Mouse (Mus musculus) forebrain, embryonic 15.5 days (tissue): ENCODE measurements around the gene Znfx1. TPM values are rescaled to one million over a fixed set of nuclear protein-coding genes. Genes with fewer than 3 reads are reported as not detected.

Experiments
- ATAC-seq: fragments of 200-750 bp; cut with Nextera tagmentation; replicated peaks from 2 replicates; pipeline ENCODE4 v1.8.0; 2017; ENCODE audit warnings: mild to moderate bottlenecking, moderate TSS enrichment, moderate library complexity
- H3K27ac ChIP-seq: fragments of 300-500 bp; sonication (generic); replicated peaks from 2 replicates; pipeline ENCODE4 v1.5.1; 2015; ENCODE audit warnings: mild to moderate bottlenecking, inconsistent platforms
- H3K27me3 ChIP-seq: fragments of 300-500 bp; sonication (generic); 2 replicates; pipeline ENCODE4 v1.6.1; 2015; ENCODE audit warnings: inconsistent platforms
- H3K36me3 ChIP-seq: fragments of 300-500 bp; sonication (generic); 2 replicates; pipeline ENCODE4 v1.6.1; 2015; ENCODE audit warnings: mild to moderate bottlenecking, inconsistent platforms
- H3K4me1 ChIP-seq: fragments of 300-500 bp; sonication (generic); 2 replicates; pipeline ENCODE4 v1.6.1; 2015; ENCODE audit warnings: inconsistent platforms
- H3K4me2 ChIP-seq: fragments of 300-500 bp; sonication (generic); replicated peaks from 2 replicates; pipeline ENCODE4 v1.6.1; 2015; ENCODE audit warnings: mild to moderate bottlenecking, inconsistent platforms
- H3K4me3 ChIP-seq: fragments of 300-500 bp; sonication (generic); 2 replicates; pipeline ENCODE4 v1.5.1; 2015; ENCODE audit warnings: mild to moderate bottlenecking, inconsistent platforms
- H3K9ac ChIP-seq: fragments of 300-500 bp; sonication (generic); replicated peaks from 2 replicates; pipeline ENCODE4 v1.6.1; 2015; ENCODE audit warnings: mild to moderate bottlenecking, inconsistent platforms
- H3K9me3 ChIP-seq: fragments of 300-500 bp; sonication (generic); 2 replicates; pipeline ENCODE4 v1.6.1; 2016; ENCODE audit warnings: inconsistent platforms
- WGBS: fragments of 180-500 bp; shearing (Covaris S2); methylation state at CpG from one replicate; pipeline ENCODE4 v1.1.7; 2015; ENCODE audit warnings: mixed read lengths; 5-methylcytosine and 5-hydroxymethylcytosine counted together
- polyA plus RNA-seq: library from polyadenylated mRNA; unstranded; fragments of >200 nt; fragmentation: Nextera tagmentation; extraction: Ambion mirVana; gene quantifications from 2 replicates; pipeline ENCODE4 v1.2.1, GENCODE M21; 2015

The Znfx1 gene
- polyA plus RNA-seq, 1 experiment from 2014 or later = 7.2 TPM

DNA sequence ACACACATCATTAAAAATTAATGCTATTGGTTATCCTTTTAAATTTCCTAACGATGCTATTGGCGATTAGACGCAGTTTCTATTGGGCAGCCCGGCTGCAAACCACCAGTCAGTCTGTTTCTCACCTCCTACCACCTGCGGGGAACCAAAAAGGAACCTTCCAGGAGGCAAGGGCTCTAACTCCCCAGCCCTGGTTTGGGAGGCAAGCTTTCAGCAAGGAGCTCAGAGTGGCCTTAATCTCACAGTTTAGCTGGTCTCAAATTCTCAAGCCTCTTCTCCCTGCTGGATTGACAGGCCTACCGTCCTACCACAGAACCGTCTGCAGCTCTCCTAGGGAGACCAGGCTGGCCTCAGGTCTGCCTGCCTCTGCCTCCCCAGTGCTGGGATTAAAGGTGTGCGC, 3.3 kb downstream of the Znfx1 start:
- no peak overlapping the region for H3K4me3 ChIP-seq
- peaks cover 17% of the 10 kb centered on the region for H3K4me1 ChIP-seq
- H3K9ac ChIP-seq = peak overlapping the region; percentile 10; the same call in 1 of the 2 replicates
- H3K36me3 ChIP-seq = peaks cover 41% of the 10 kb centered on the region
- no peak overlapping the region for H3K4me2 ChIP-seq
- ATAC-seq = no peak
- WGBS = 38% methylated on average over 8 of the region's 8 CpGs
- H3K27ac ChIP-seq = no peak overlapping the region
- H3K9me3 ChIP-seq = no peaks in the 10 kb centered on the region
- no peaks in the 10 kb centered on the region for H3K27me3 ChIP-seq

DNA sequence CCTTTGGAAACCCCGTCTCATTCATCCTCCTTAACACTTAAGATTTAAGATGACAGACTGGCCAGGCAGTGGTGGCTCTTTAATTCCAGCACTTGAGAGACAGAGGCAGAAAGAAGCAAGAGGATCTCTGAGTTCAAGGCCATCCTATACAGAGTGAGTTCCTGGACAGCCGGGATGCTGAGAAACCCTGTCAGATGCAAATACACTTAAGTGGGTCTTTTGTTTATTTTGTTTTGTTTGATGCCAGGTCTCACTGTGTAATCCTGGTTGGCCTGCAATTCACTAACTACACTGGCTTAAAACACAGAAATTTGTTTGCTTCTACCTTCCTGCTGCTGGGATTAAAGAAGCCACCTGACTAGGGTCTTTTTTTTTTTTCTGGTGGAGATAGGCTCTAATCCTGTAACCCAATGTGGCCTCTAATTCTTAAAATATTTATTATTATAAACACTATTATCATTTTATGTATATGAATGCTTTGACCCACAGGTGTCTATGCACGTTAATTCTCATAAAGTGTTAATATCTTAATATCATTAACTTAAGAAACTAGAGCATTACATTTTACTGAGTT, 3.9 kb downstream of the Znfx1 start:
- Histone ChIP-seq H3K4me1 (peaks cover 16% of the 10 kb centered on the region), H3K4me2 (no peak overlapping the region), H3K27ac (no peak overlapping the region), H3K36me3 (peaks cover 43% of the 10 kb centered on the region), H3K9ac (no peak overlapping the region), H3K9me3 (no peaks in the 10 kb centered on the region), H3K27me3 (no peaks in the 10 kb centered on the region), H3K4me3 (no peak overlapping the region)
- no peak for ATAC-seq
- 53% methylated on average over 3 of the region's 3 CpGs for WGBS

DNA sequence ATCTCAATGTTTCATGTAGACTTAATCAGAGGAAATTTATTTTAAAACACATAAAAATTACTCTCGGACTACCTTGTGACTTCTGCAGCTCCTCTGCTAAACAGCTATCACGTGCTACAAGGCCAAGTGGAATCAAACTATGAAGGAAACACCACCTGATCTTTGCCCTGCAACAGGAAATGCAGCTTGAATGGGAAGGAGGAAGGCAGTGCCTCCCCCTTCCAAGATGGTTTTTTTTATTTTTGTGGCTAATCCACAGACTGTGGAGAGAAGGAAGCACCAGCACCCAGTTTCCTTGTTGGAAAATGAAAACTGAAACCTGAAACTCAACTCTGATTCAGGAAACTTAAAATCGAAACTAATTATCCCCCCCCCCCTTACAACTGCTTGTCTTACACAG, 4.6 kb downstream of the Znfx1 start:
- peaks cover 21% of the 10 kb centered on the region for H3K4me1 ChIP-seq
- H3K27ac ChIP-seq = no peak overlapping the region
- WGBS = 72% methylated on average over 3 of the region's 3 CpGs
- no peak overlapping the region for H3K9ac ChIP-seq
- ATAC-seq = no peak
- H3K36me3 ChIP-seq = peaks cover 43% of the 10 kb centered on the region
- H3K27me3 ChIP-seq = no peaks in the 10 kb centered on the region
- H3K4me2 ChIP-seq = no peak overlapping the region
- H3K9me3 ChIP-seq = no peaks in the 10 kb centered on the region
- H3K4me3 ChIP-seq = no peak overlapping the region

- no peak overlapping the region for H3K27ac ChIP-seq
- no peak overlapping the region for H3K4me3 ChIP-seq
- no peaks in the 10 kb centered on the region for H3K9me3 ChIP-seq
- no peak for ATAC-seq
- H3K4me2 ChIP-seq = no peak overlapping the region
- H3K4me1 ChIP-seq = peaks cover 20% of the 10 kb centered on the region
- no peaks in the 10 kb centered on the region for H3K27me3 ChIP-seq
- 90% methylated on average over 5 of the region's 5 CpGs for WGBS
- no peak overlapping the region for H3K9ac ChIP-seq
- peaks cover 50% of the 10 kb centered on the region for H3K36me3 ChIP-seq
Observed at GRCm38 (mm10) chr2:167056942-167057323, 5.9 kb downstream of the Znfx1 start.

DNA sequence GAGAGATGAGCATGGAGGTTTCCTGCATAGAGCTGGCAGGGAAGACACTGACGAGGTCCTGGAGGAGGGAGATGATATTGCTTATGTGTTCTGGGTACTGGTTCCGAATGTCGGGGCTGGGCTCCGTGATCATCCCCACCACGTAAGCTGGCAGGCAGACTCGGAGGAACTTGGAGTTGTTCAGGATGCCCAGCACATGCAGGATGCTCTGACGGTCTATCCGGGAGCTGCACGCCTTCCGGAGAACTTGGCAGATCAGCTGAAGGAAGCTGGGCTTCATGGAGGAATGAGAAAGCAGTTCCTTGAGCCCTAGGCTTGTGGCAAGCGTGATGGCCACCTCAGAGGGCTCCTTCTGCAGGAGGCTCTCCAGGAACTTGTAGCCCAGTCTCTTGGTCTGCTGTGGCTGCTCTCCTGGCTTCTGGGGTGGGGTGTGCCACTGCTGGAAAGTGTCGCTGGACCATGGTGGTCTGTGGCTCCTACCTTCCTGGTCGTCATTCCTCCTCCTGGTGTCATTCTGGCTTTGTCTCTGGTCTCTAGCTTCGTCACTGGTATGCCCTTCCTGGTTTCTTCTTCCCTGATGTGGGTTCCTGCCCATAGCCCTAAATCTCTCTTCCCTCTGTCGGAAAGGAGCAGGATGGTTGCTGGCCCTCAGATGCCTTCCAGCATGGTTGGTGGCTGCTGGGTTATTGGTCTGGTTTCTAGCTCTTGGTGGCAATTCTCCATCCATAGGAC, 6.4 kb downstream of the Znfx1 start:
- no peak overlapping the region for H3K4me3 ChIP-seq
- H3K27ac ChIP-seq = no peak overlapping the region
- peaks cover 53% of the 10 kb centered on the region for H3K36me3 ChIP-seq
- H3K4me2 ChIP-seq = no peak overlapping the region
- H3K9ac ChIP-seq = no peak overlapping the region
- no peaks in the 10 kb centered on the region for H3K9me3 ChIP-seq
- no peaks in the 10 kb centered on the region for H3K27me3 ChIP-seq
- WGBS = 95% methylated on average over 15 of the region's 15 CpGs
- peaks cover 15% of the 10 kb centered on the region for H3K4me1 ChIP-seq
- no peak for ATAC-seq

GRCm38 (mm10) chr2:167055386-167055785, 7.4 kb downstream of the Znfx1 start:
- H3K9ac ChIP-seq = no peak overlapping the region
- H3K4me2 ChIP-seq = no peak overlapping the region
- H3K4me1 ChIP-seq = peaks cover 6% of the 10 kb centered on the region
- no peaks in the 10 kb centered on the region for H3K9me3 ChIP-seq
- no peak overlapping the region for H3K27ac ChIP-seq
- ATAC-seq = no peak
- no peaks in the 10 kb centered on the region for H3K27me3 ChIP-seq
- peaks cover 55% of the 10 kb centered on the region for H3K36me3 ChIP-seq
- no peak overlapping the region for H3K4me3 ChIP-seq
- 87% methylated on average over 15 of the region's 15 CpGs for WGBS

- no peak overlapping the region for H3K4me2 ChIP-seq
- no peak overlapping the region for H3K27ac ChIP-seq
- H3K4me1 ChIP-seq = peaks cover 5% of the 10 kb centered on the region; the same call in 1 of the 2 replicates
- H3K36me3 ChIP-seq = peaks cover 70% of the 10 kb centered on the region
- no peaks in the 10 kb centered on the region for H3K27me3 ChIP-seq
- 0 out of 2 replicates have a peak overlapping the region, but pooled peaks have one; percentile 10 for H3K9ac ChIP-seq
- no peaks in the 10 kb centered on the region for H3K9me3 ChIP-seq
- WGBS = 64% methylated on average over 9 of the region's 9 CpGs
- no peak for ATAC-seq
- no peak overlapping the region for H3K4me3 ChIP-seq
Observed at GRCm38 (mm10) chr2:167053127-167053844, 9.5 kb downstream of the Znfx1 start.

DNA sequence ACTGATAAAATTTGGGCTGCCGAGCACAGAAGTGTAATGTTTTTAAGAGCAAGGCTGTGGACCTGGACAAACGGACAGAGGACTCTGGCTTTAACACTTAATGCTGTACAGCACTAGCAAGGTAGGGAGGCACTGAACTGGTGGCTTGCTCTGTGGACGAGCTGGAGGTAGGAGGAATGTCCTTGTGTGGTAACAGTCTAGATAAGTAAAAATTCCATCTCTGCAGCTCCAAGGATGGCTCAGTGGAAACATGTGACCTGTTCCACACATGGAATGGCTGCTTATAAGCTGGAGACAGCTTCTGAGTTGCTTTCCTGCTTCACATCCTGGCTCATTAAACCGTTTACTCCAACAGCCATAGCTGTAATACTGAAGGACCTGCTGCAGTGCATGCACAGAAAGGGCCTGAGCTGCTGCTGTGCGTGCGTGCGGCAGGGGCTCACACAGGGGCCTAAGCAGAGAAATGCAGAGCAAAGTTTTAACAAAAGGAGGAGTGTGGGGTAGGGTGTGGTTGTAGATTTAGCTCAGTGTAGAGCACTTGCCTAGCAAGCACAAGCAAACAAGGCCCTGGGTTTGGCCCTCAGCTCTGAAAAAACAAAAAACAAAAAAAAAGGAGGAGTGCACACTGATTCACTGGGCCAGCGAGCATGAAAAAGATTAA, 14.0 kb downstream of the Znfx1 start:
- Histone ChIP-seq H3K4me1 (peaks cover 5% of the 10 kb centered on the region; the same call in 1 of the 2 replicates), H3K36me3 (peaks cover 67% of the 10 kb centered on the region), H3K27ac (no peak overlapping the region), H3K9ac (no peak overlapping the region), H3K4me3 (no peak overlapping the region), H3K27me3 (no peaks in the 10 kb centered on the region), H3K9me3 (no peaks in the 10 kb centered on the region), H3K4me2 (no peak overlapping the region)
- no peak for ATAC-seq
- WGBS = 85% methylated on average over 8 of the region's 8 CpGs

GRCm38 (mm10) chr2:167048223-167048622, 14.6 kb downstream of the Znfx1 start:
- H3K4me2 ChIP-seq = no peak overlapping the region
- H3K4me3 ChIP-seq = no peak overlapping the region
- H3K27me3 ChIP-seq = no peaks in the 10 kb centered on the region
- H3K9ac ChIP-seq = no peak overlapping the region
- 95% methylated on average over 10 of the region's 10 CpGs for WGBS
- peaks cover 73% of the 10 kb centered on the region for H3K36me3 ChIP-seq
- H3K4me1 ChIP-seq = no peaks in the 10 kb centered on the region
- H3K9me3 ChIP-seq = no peaks in the 10 kb centered on the region
- no peak overlapping the region for H3K27ac ChIP-seq
- no peak for ATAC-seq

DNA sequence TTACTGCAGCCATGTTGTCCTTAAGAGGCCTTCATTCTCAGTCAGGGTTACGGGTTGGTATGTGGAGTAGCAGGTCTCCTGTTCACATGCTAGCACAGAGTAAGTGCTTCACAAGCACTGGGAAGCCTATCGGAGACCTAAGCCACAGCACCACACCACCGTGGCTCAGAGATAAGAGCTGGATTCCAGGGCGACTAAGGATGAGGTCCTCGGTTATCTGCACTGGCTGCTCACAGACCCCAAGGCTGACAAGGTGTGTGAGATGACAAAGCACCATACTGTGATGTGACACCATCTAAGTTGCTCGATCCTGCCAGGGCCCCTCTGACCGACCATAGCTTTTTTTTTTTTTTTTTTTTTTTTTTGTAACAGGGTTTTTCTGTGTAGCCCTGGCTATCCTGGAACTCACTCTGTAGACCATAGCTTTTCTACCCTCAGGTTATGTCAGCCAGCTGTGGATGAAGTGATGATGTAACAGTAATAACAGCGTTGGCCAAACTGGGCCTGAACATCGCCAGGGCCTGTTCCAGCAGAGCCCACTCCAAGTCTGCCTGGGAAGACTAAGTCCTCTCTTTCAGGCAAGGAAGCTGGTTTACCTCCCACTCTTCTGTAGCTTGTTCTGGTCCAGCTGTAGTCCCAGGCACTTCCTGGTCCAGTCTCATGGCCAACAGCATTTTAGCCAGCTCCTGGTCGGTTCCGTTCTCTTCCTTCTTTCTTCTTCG, 19.3 kb downstream of the Znfx1 start:
- Histone ChIP-seq H3K4me3 (no peak overlapping the region), H3K27me3 (no peaks in the 10 kb centered on the region), H3K36me3 (peaks cover 91% of the 10 kb centered on the region), H3K27ac (no peak overlapping the region), H3K4me1 (no peaks in the 10 kb centered on the region), H3K4me2 (no peak overlapping the region), H3K9ac (no peak overlapping the region), H3K9me3 (no peaks in the 10 kb centered on the region)
- ATAC-seq = no peak
- WGBS = 94% methylated on average over 12 of the region's 12 CpGs

DNA sequence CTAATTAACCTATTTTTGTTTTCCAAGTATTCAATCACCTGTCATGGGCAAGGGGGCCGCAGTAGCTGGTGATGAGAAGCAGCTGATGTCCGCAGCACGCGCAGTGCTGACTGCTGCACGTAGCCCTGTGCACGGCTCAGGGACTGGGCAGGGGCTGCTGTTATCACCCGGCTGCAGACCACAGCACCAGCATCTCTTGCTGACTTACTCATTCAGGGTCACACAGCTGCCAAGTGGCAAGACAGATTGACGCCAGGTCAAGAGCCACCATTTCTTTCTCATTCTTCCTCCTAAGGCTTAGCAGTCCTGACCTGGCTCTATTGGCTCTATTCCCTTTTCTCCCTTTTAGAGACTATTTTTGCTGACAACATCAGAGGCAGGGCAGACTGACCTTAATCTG, 23.4 kb downstream of the Znfx1 start:
- Histone ChIP-seq H3K4me1 (no peaks in the 10 kb centered on the region), H3K9me3 (no peaks in the 10 kb centered on the region), H3K36me3 (peaks cover 98% of the 10 kb centered on the region), H3K9ac (no peak overlapping the region), H3K4me2 (no peak overlapping the region), H3K27ac (no peak overlapping the region), H3K27me3 (no peaks in the 10 kb centered on the region), H3K4me3 (no peak overlapping the region)
- no peak for ATAC-seq
- 94% methylated on average over 8 of the region's 8 CpGs for WGBS
